Mouse (Mus musculus): ENCODE data around the gene Bbs9. TPM values are rescaled to one million over a fixed set of nuclear protein-coding genes. Genes with fewer than 3 reads are reported as not detected.
"Not testable (repeated sequence)": the region's sequence is repeated elsewhere in the genome, so short reads cannot be mapped to it uniquely, and the experiment has no call there.

The Bbs9 gene
- total and polyA plus RNA-seq, 2 experiments from 2014 or later, result 17.8 to 35.4 TPM

GRCm38 (mm10) chr9:22453501-22453924 is 22.0 kb upstream of the Bbs9 start:
- Histone ChIP-seq H3K4me2 (ENCODE audit: low read depth) (no peak overlapping the region), H3K4me3 (ENCODE audit: low read depth, low read length) (no peak overlapping the region), H3K27me3 (ENCODE audit: insufficient read depth, low read length) (no peaks in the 10 kb centered on the region), H3K27ac (ENCODE audit: low read depth, low read length) (no peak overlapping the region), H3K9ac (no peak overlapping the region), H3K36me3 (ENCODE audit: insufficient read depth) (peaks cover 90% of the 10 kb centered on the region), H3K4me1 (ENCODE audit: insufficient read depth) (no peaks in the 10 kb centered on the region), H3K9me3 (ENCODE audit: low read length) (no peaks in the 10 kb centered on the region)
- TF ChIP-seq CTCF (IDR thresholded peaks at IDR 0.05; ENCODE audit: low read depth), result no peak
- DNase-seq (no peak), ATAC-seq (no peak; the same call in 1 of the 2 replicates)
- 90% methylated on average over 10 of the region's 10 CpGs for WGBS

- 93% methylated on average over 8 of the region's 8 CpGs for WGBS
- not testable (repeated sequence) for DNase-seq; ATAC-seq; H3K9ac ChIP-seq; H3K9me3 ChIP-seq (ENCODE audit: low read length); H3K27ac ChIP-seq (ENCODE audit: low read depth, low read length); H3K4me3 ChIP-seq (ENCODE audit: low read depth, low read length); H3K27me3 ChIP-seq (ENCODE audit: insufficient read depth, low read length); H3K4me1 ChIP-seq (ENCODE audit: insufficient read depth); H3K4me2 ChIP-seq (ENCODE audit: low read depth)
- peaks cover 85% of the 10 kb centered on the region for H3K36me3 ChIP-seq (ENCODE audit: insufficient read depth)
Observed at GRCm38 (mm10) chr9:22453990-22454389, 21.5 kb upstream of the Bbs9 start, which contains the start of gene Gm17545. Gene Gm17545 (plus strand): TSS chr9:22454290.

- no peaks in the 10 kb centered on the region for H3K27me3 ChIP-seq (ENCODE audit: insufficient read depth, low read length)
- H3K36me3 ChIP-seq (ENCODE audit: insufficient read depth), result peaks cover 76% of the 10 kb centered on the region
- TF ChIP-seq CTCF (IDR thresholded peaks at IDR 0.05; ENCODE audit: low read depth), result no peak
- H3K4me2 ChIP-seq (ENCODE audit: low read depth), result no peak overlapping the region
- no peak overlapping the region for H3K4me3 ChIP-seq (ENCODE audit: low read depth, low read length)
- ATAC-seq, result no peak
- H3K27ac ChIP-seq (ENCODE audit: low read depth, low read length), result no peak overlapping the region
- no peak for DNase-seq
- no peaks in the 10 kb centered on the region for H3K4me1 ChIP-seq (ENCODE audit: insufficient read depth)
- no peak overlapping the region for H3K9ac ChIP-seq
- no peaks in the 10 kb centered on the region for H3K9me3 ChIP-seq (ENCODE audit: low read length)
Observed at GRCm38 (mm10) chr9:22455041-22455440, 20.5 kb upstream of the Bbs9 start.

GRCm38 (mm10) chr9:22457142-22457835 is 18.2 kb upstream of the Bbs9 start:
- ATAC-seq, result no peak
- no peak overlapping the region for H3K4me3 ChIP-seq (ENCODE audit: low read depth, low read length)
- no peak overlapping the region for H3K4me2 ChIP-seq (ENCODE audit: low read depth)
- no peaks in the 10 kb centered on the region for H3K4me1 ChIP-seq (ENCODE audit: insufficient read depth)
- H3K9ac ChIP-seq, result no peak overlapping the region
- DNase-seq, result no peak
- 89% methylated on average over 11 of the region's 11 CpGs for WGBS
- no peak overlapping the region for H3K27ac ChIP-seq (ENCODE audit: low read depth, low read length)
- no peaks in the 10 kb centered on the region for H3K27me3 ChIP-seq (ENCODE audit: insufficient read depth, low read length)
- no peaks in the 10 kb centered on the region for H3K9me3 ChIP-seq (ENCODE audit: low read length)
- TF ChIP-seq CTCF (IDR thresholded peaks at IDR 0.05; ENCODE audit: low read depth), result no peak
- peaks cover 54% of the 10 kb centered on the region for H3K36me3 ChIP-seq (ENCODE audit: insufficient read depth)

GRCm38 (mm10) chr9:22461946-22462345 is 13.6 kb upstream of the Bbs9 start:
- WGBS, result 72% methylated on average over 3 of the region's 3 CpGs

GRCm38 (mm10) chr9:22466212-22466611 is 9.3 kb upstream of the Bbs9 start:
- Histone ChIP-seq H3K27me3 (ENCODE audit: insufficient read depth, low read length) (no peaks in the 10 kb centered on the region), H3K9me3 (ENCODE audit: low read length) (no peaks in the 10 kb centered on the region), H3K27ac (ENCODE audit: low read depth, low read length) (no peak overlapping the region), H3K4me3 (ENCODE audit: low read depth, low read length) (no peak overlapping the region), H3K4me1 (ENCODE audit: insufficient read depth) (no peaks in the 10 kb centered on the region), H3K9ac (no peak overlapping the region), H3K36me3 (ENCODE audit: insufficient read depth) (0 out of 2 replicates have a peak, but pooled peaks cover 3% of the 10 kb centered on the region), H3K4me2 (ENCODE audit: low read depth) (no peak overlapping the region)
- TF ChIP-seq CTCF (IDR thresholded peaks at IDR 0.05; ENCODE audit: low read depth), result no peak
- DNase-seq (no peak), ATAC-seq (no peak)
- WGBS, result 93% methylated on average over 5 of the region's 5 CpGs

More at GRCm38 (mm10) chr9:22461946-22462345, 13.6 kb upstream of the Bbs9 start:
- DNase-seq (peak; percentile 47), ATAC-seq (no peak)
- no peak overlapping the region for H3K4me2 ChIP-seq (ENCODE audit: low read depth)
- peaks cover 15% of the 10 kb centered on the region for H3K36me3 ChIP-seq (ENCODE audit: insufficient read depth)
- H3K4me3 ChIP-seq (ENCODE audit: low read depth, low read length), result no peak overlapping the region
- no peak overlapping the region for H3K9ac ChIP-seq
- H3K9me3 ChIP-seq (ENCODE audit: low read length), result no peaks in the 10 kb centered on the region
- H3K4me1 ChIP-seq (ENCODE audit: insufficient read depth), result no peaks in the 10 kb centered on the region
- H3K27me3 ChIP-seq (ENCODE audit: insufficient read depth, low read length), result no peaks in the 10 kb centered on the region
- H3K27ac ChIP-seq (ENCODE audit: low read depth, low read length), result no peak overlapping the region
- no peak for TF ChIP-seq CTCF (IDR thresholded peaks at IDR 0.05; ENCODE audit: low read depth)

GRCm38 (mm10) chr9:22467371-22468169 is 7.9 kb upstream of the Bbs9 start:
- Histone ChIP-seq H3K4me1 (ENCODE audit: insufficient read depth) (no peaks in the 10 kb centered on the region), H3K9me3 (ENCODE audit: low read length) (no peaks in the 10 kb centered on the region), H3K4me3 (ENCODE audit: low read depth, low read length) (peak overlapping the region; percentile 74), H3K36me3 (ENCODE audit: insufficient read depth) (0 out of 2 replicates have a peak, but pooled peaks cover 3% of the 10 kb centered on the region), H3K27ac (ENCODE audit: low read depth, low read length) (peak overlapping the region; percentile 91), H3K4me2 (ENCODE audit: low read depth) (peak overlapping the region; percentile 69), H3K9ac (peak overlapping the region; percentile 97), H3K27me3 (ENCODE audit: insufficient read depth, low read length) (no peaks in the 10 kb centered on the region)
- ATAC-seq (peak; percentile 78), DNase-seq (peak; percentile 57)
- 5% methylated on average over 71 of the region's 73 CpGs for WGBS
- TF ChIP-seq CTCF (IDR thresholded peaks at IDR 0.05; ENCODE audit: low read depth), result no peak

Measured in forebrain, postnatal 0 days (tissue).